Mouse (Mus musculus) embryonic facial prominence, embryonic 12.5 days (tissue): Measurements from ENCODE around the gene St6galnac3. TPM values are rescaled to one million over a fixed set of nuclear protein-coding genes. Genes with fewer than 3 reads are reported as not detected.
A peak's percentile ranks its signal among the peaks of the same experiment; 100 is the strongest.

Experiments
- ATAC-seq: fragments of 200-750 bp; cut with Nextera tagmentation; 2 replicates; pipeline ENCODE4 v1.8.0; 2017; ENCODE audit not compliant: insufficient number of reproducible peaks, insufficient read depth, low FRiP score, low TSS enrichment
- H3K27ac ChIP-seq: fragments of 300-500 bp; sonication (generic); 2 replicates; pipeline ENCODE4 v1.5.1; 2016; ENCODE audit warnings: mild to moderate bottlenecking
- H3K27me3 ChIP-seq: fragments of 300-500 bp; sonication (generic); 2 replicates; pipeline ENCODE4 v1.6.1; 2016; ENCODE audit warnings: mild to moderate bottlenecking, moderate library complexity
- H3K36me3 ChIP-seq: fragments of 300-500 bp; sonication (generic); 2 replicates; pipeline ENCODE4 v1.6.1; 2016; ENCODE audit warnings: mild to moderate bottlenecking
- H3K4me1 ChIP-seq: fragments of 300-500 bp; sonication (generic); 2 replicates; pipeline ENCODE4 v1.6.1; 2016
- H3K4me2 ChIP-seq: fragments of 300-500 bp; sonication (generic); replicated peaks from 2 replicates; pipeline ENCODE4 v1.6.1; 2016; ENCODE audit warnings: mild to moderate bottlenecking, moderate library complexity
- H3K4me3 ChIP-seq: fragments of 300-500 bp; sonication (generic); 2 replicates; pipeline ENCODE4 v1.5.1; 2016; ENCODE audit warnings: mild to moderate bottlenecking
- H3K9ac ChIP-seq: fragments of 300-500 bp; sonication (generic); 2 replicates; pipeline ENCODE4 v1.6.1; 2016; ENCODE audit warnings: mild to moderate bottlenecking, moderate library complexity
- H3K9me3 ChIP-seq: fragments of 300-500 bp; sonication (generic); 2 replicates; pipeline ENCODE4 v1.6.1; 2016; ENCODE audit warnings: mild to moderate bottlenecking, moderate library complexity
- WGBS: fragments of 180-500 bp; shearing (Covaris S2); methylation state at CpG from one replicate; pipeline ENCODE4 v1.1.7; 2016; 5-methylcytosine and 5-hydroxymethylcytosine counted together
- polyA plus RNA-seq: library from polyadenylated mRNA; unstranded; fragments of >200 nt; fragmentation: Nextera tagmentation; extraction: Ambion mirVana; gene quantifications from 2 replicates; pipeline ENCODE4 v1.2.1, GENCODE M21; 2016

St6galnac3 gene
- polyA plus RNA-seq, 1 experiment from 2014 or later: 70.2 TPM

GRCm38 (mm10) chr3:153508592-153508991 is 216.4 kb downstream of the St6galnac3 start:
- Histone ChIP-seq H3K27ac (no peak overlapping the region), H3K9me3 (no peaks in the 10 kb centered on the region), H3K27me3 (no peaks in the 10 kb centered on the region), H3K4me1 (peaks cover 31% of the 10 kb centered on the region), H3K4me2 (no peak overlapping the region), H3K36me3 (peaks cover 6% of the 10 kb centered on the region; the same call in 1 of the 2 replicates), H3K4me3 (no peak overlapping the region), H3K9ac (no peak overlapping the region)
- ATAC-seq: no peak
- WGBS: 90% methylated on average over 2 of the region's 2 CpGs

GRCm38 (mm10) chr3:153507599-153507998 is 217.4 kb downstream of the St6galnac3 start:
- ATAC-seq: no peak
- no peak overlapping the region for H3K4me3 ChIP-seq
- no peaks in the 10 kb centered on the region for H3K27me3 ChIP-seq
- 95% methylated on average over 2 of the region's 2 CpGs for WGBS
- H3K4me2 ChIP-seq: no peak overlapping the region
- no peak overlapping the region for H3K9ac ChIP-seq
- peaks cover 6% of the 10 kb centered on the region; the same call in 1 of the 2 replicates for H3K36me3 ChIP-seq
- no peak overlapping the region for H3K27ac ChIP-seq
- peaks cover 27% of the 10 kb centered on the region for H3K4me1 ChIP-seq
- H3K9me3 ChIP-seq: no peaks in the 10 kb centered on the region

GRCm38 (mm10) chr3:153502488-153502887 is 222.5 kb downstream of the St6galnac3 start:
- Histone ChIP-seq H3K27ac (no peak overlapping the region), H3K9ac (no peak overlapping the region), H3K27me3 (no peaks in the 10 kb centered on the region), H3K4me2 (no peak overlapping the region), H3K4me1 (no peaks in the 10 kb centered on the region), H3K4me3 (no peak overlapping the region), H3K36me3 (peaks cover 6% of the 10 kb centered on the region; the same call in 1 of the 2 replicates), H3K9me3 (no peaks in the 10 kb centered on the region)
- 72% methylated on average over 4 of the region's 4 CpGs for WGBS
- no peak for ATAC-seq

GRCm38 (mm10) chr3:153501333-153501877 is 223.6 kb downstream of the St6galnac3 start:
- Histone ChIP-seq H3K9ac (no peak overlapping the region), H3K4me3 (no peak overlapping the region), H3K4me1 (no peaks in the 10 kb centered on the region), H3K9me3 (no peaks in the 10 kb centered on the region), H3K27me3 (no peaks in the 10 kb centered on the region), H3K27ac (no peak overlapping the region), H3K36me3 (peaks cover 2% of the 10 kb centered on the region; the same call in 1 of the 2 replicates), H3K4me2 (no peak overlapping the region)
- WGBS: 66% methylated on average over 3 of the region's 3 CpGs
- ATAC-seq: peak; percentile 64; the same call in 1 of the 2 replicates

- Histone ChIP-seq H3K4me1 (0 out of 2 replicates have a peak, but pooled peaks cover 8% of the 10 kb centered on the region), H3K36me3 (no peaks in the 10 kb centered on the region), H3K4me3 (no peak overlapping the region), H3K9me3 (no peaks in the 10 kb centered on the region), H3K9ac (no peak overlapping the region), H3K27me3 (no peaks in the 10 kb centered on the region), H3K4me2 (no peak overlapping the region), H3K27ac (no peak overlapping the region)
- ATAC-seq: no peak
- 73% methylated on average over 1 of the region's 1 CpGs for WGBS
Observed at GRCm38 (mm10) chr3:153492986-153493385, 232.0 kb downstream of the St6galnac3 start.

- H3K4me1 ChIP-seq: 0 out of 2 replicates have a peak, but pooled peaks cover 8% of the 10 kb centered on the region
- no peak overlapping the region for H3K4me2 ChIP-seq
- H3K27ac ChIP-seq: no peak overlapping the region
- no peak overlapping the region for H3K4me3 ChIP-seq
- H3K36me3 ChIP-seq: no peaks in the 10 kb centered on the region
- 80% methylated on average over 9 of the region's 9 CpGs for WGBS
- no peak for ATAC-seq
- H3K9me3 ChIP-seq: no peaks in the 10 kb centered on the region
- no peak overlapping the region for H3K9ac ChIP-seq
- no peaks in the 10 kb centered on the region for H3K27me3 ChIP-seq
Observed at GRCm38 (mm10) chr3:153489718-153490117, 235.3 kb downstream of the St6galnac3 start.

- H3K27ac ChIP-seq: 0 out of 2 replicates have a peak overlapping the region, but pooled peaks have one; percentile 36
- 79% methylated on average over 5 of the region's 5 CpGs for WGBS
Observed at GRCm38 (mm10) chr3:153488931-153489330, 236.0 kb downstream of the St6galnac3 start.

GRCm38 (mm10) chr3:153485176-153485575 is 239.8 kb downstream of the St6galnac3 start:
- no peak overlapping the region for H3K4me3 ChIP-seq
- no peaks in the 10 kb centered on the region for H3K36me3 ChIP-seq
- no peaks in the 10 kb centered on the region for H3K9me3 ChIP-seq
- ATAC-seq: no peak
- H3K27ac ChIP-seq: no peak overlapping the region
- H3K9ac ChIP-seq: no peak overlapping the region
- H3K4me1 ChIP-seq: 0 out of 2 replicates have a peak, but pooled peaks cover 4% of the 10 kb centered on the region
- WGBS: 73% methylated on average over 5 of the region's 5 CpGs
- no peak overlapping the region for H3K4me2 ChIP-seq
- H3K27me3 ChIP-seq: no peaks in the 10 kb centered on the region

More at GRCm38 (mm10) chr3:153488931-153489330, 236.0 kb downstream of the St6galnac3 start:
- no peaks in the 10 kb centered on the region for H3K36me3 ChIP-seq
- H3K4me1 ChIP-seq: 0 out of 2 replicates have a peak, but pooled peaks cover 7% of the 10 kb centered on the region
- H3K4me2 ChIP-seq: no peak overlapping the region
- no peak for ATAC-seq
- no peaks in the 10 kb centered on the region for H3K27me3 ChIP-seq
- no peak overlapping the region for H3K9ac ChIP-seq
- no peaks in the 10 kb centered on the region for H3K9me3 ChIP-seq
- no peak overlapping the region for H3K4me3 ChIP-seq

GRCm38 (mm10) chr3:153484701-153485100 is 240.3 kb downstream of the St6galnac3 start:
- no peak overlapping the region for H3K9ac ChIP-seq

GRCm38 (mm10) chr3:153483691-153484090 is 241.3 kb downstream of the St6galnac3 start:
- Histone ChIP-seq H3K27ac (no peak overlapping the region), H3K4me1 (no peaks in the 10 kb centered on the region), H3K9ac (no peak overlapping the region), H3K36me3 (no peaks in the 10 kb centered on the region), H3K9me3 (no peaks in the 10 kb centered on the region), H3K27me3 (no peaks in the 10 kb centered on the region), H3K4me2 (no peak overlapping the region), H3K4me3 (no peak overlapping the region)
- ATAC-seq: no peak
- WGBS: 89% methylated on average over 4 of the region's 4 CpGs

More at GRCm38 (mm10) chr3:153484701-153485100, 240.3 kb downstream of the St6galnac3 start:
- Histone ChIP-seq H3K4me1 (0 out of 2 replicates have a peak, but pooled peaks cover 4% of the 10 kb centered on the region), H3K27me3 (no peaks in the 10 kb centered on the region), H3K4me2 (no peak overlapping the region), H3K36me3 (no peaks in the 10 kb centered on the region), H3K27ac (no peak overlapping the region), H3K4me3 (no peak overlapping the region), H3K9me3 (no peaks in the 10 kb centered on the region)
- no peak for ATAC-seq
- 91% methylated on average over 7 of the region's 7 CpGs for WGBS

- no peak for ATAC-seq
- Histone ChIP-seq H3K9ac (no peak overlapping the region), H3K9me3 (no peaks in the 10 kb centered on the region), H3K36me3 (no peaks in the 10 kb centered on the region), H3K27me3 (no peaks in the 10 kb centered on the region), H3K4me3 (no peak overlapping the region), H3K4me1 (no peaks in the 10 kb centered on the region), H3K4me2 (no peak overlapping the region), H3K27ac (no peak overlapping the region)
- WGBS: 85% methylated on average over 11 of the region's 11 CpGs
Observed at GRCm38 (mm10) chr3:153482098-153482497, 242.9 kb downstream of the St6galnac3 start.

- ATAC-seq: no peak
- Histone ChIP-seq H3K36me3 (no peaks in the 10 kb centered on the region), H3K27me3 (no peaks in the 10 kb centered on the region), H3K4me2 (no peak overlapping the region), H3K9ac (no peak overlapping the region), H3K9me3 (no peaks in the 10 kb centered on the region), H3K27ac (no peak overlapping the region), H3K4me1 (no peaks in the 10 kb centered on the region), H3K4me3 (no peak overlapping the region)
- 90% methylated on average over 6 of the region's 6 CpGs for WGBS
Observed at GRCm38 (mm10) chr3:153481012-153481411, 244.0 kb downstream of the St6galnac3 start.
